Mouse (Mus musculus) liver, embryonic 14.5 days (tissue): ENCODE results near the gene Rspo4. TPM values are rescaled to one million over a fixed set of nuclear protein-coding genes. Genes with fewer than 3 reads are reported as not detected.

Experiments used
- ATAC-seq: fragments of 200-750 bp; cut with Nextera tagmentation; 2 replicates; pipeline ENCODE4 v1.8.0; 2017; ENCODE audit warnings: moderate number of reproducible peaks, mild to moderate bottlenecking, moderate library complexity; ENCODE audit not compliant: insufficient read depth
- DNase-seq, 3 experiments: peaks; one replicate each; pipeline ENCODE4 v3.0.0-alpha.2; 2012 to 2013; ENCODE audit warnings: low read depth in 3 of 3, low spot score in 3 of 3
- H3K27ac ChIP-seq: fragments of 300-500 bp; sonication (generic); 2 replicates; pipeline ENCODE4 v1.5.1; 2014; ENCODE audit warnings: moderate library complexity, mild to moderate bottlenecking, control low read depth, inconsistent platforms
- H3K27me3 ChIP-seq: fragments of 300-500 bp; sonication (generic); 2 replicates; pipeline ENCODE4 v1.6.1; 2014; ENCODE audit warnings: mild to moderate bottlenecking, low read length, moderate library complexity; ENCODE audit not compliant: control insufficient read depth, insufficient read depth
- H3K36me3 ChIP-seq: fragments of 300-500 bp; sonication (generic); replicated peaks from 2 replicates; pipeline ENCODE4 v1.6.1; 2014; ENCODE audit warnings: low read depth; ENCODE audit not compliant: control insufficient read depth, insufficient read depth
- H3K4me1 ChIP-seq, 2 experiments: fragments of 200-500 bp in 1 of 2; fragments of 300-500 bp in 1 of 2; sonication (generic) in 1 of 2; replicated peaks; 2 replicates each; pipeline ENCODE4 v1.6.1; 2012 to 2014; ENCODE audit warnings: antibody characterized with exemption in 1 of 2, inconsistent platforms in 1 of 2, low read length in 1 of 2; ENCODE audit not compliant: control insufficient read depth in 2 of 2, insufficient read depth in 2 of 2
- H3K4me2 ChIP-seq: fragments of 300-500 bp; sonication (generic); 2 replicates; pipeline ENCODE4 v1.6.1; 2014; ENCODE audit warnings: low read depth, mild to moderate bottlenecking, control low read depth, moderate library complexity
- H3K4me3 ChIP-seq, 2 experiments: fragments of 200-500 bp in 1 of 2; fragments of 300-500 bp in 1 of 2; sonication (generic) in 1 of 2; 2 replicates each; pipeline ENCODE4 v1.5.1; 2012 to 2014; ENCODE audit warnings: low read depth in 2 of 2, low read length in 2 of 2, mild to moderate bottlenecking in 2 of 2, control low read depth in 1 of 2, inconsistent platforms in 1 of 2, moderate library complexity in 1 of 2; ENCODE audit not compliant: insufficient read depth in 1 of 2
- H3K9ac ChIP-seq: fragments of 300-500 bp; sonication (generic); replicated peaks from 2 replicates; pipeline ENCODE4 v1.6.1; 2014; ENCODE audit warnings: mild to moderate bottlenecking, control low read depth, moderate library complexity
- H3K9me3 ChIP-seq: fragments of 300-500 bp; sonication (generic); 2 replicates; pipeline ENCODE4 v1.6.1; 2016; ENCODE audit warnings: low read length, mixed read lengths; ENCODE audit not compliant: control insufficient read depth
- CTCF ChIP-seq: IDR thresholded peaks from 2 replicates; pipeline ENCODE4 v1.5.1; 2016; ENCODE audit warnings: antibody characterized with exemption, low read depth, control low read depth
- EP300 ChIP-seq: IDR thresholded peaks from 2 replicates; pipeline ENCODE4 v1.6.1; 2016; ENCODE audit warnings: antibody characterized with exemption, low read depth
- WGBS: fragments of 180-500 bp; shearing (Covaris S2); extraction: QIAGEN DNeasy Blood & Tissue Kit; methylation state at CpG from one replicate; pipeline ENCODE4 v1.1.7; 2014; ENCODE audit not compliant: insufficient replicate concordance; 5-methylcytosine and 5-hydroxymethylcytosine counted together
- polyA plus RNA-seq, 2 experiments: library from polyadenylated mRNA; depleted of rRNA in 1 of 2; stranded (reverse) in 1 of 2; unstranded in 1 of 2; fragments of >200 nt; fragmentation: Nextera tagmentation in 1 of 2; extraction: Ambion mirVana in 1 of 2; gene quantifications; 2 replicates each; pipeline versions ENCODE4 v1.2.1 to v1.2.3; 2012 to 2014

Gene Rspo4
- polyA plus RNA-seq, 2 experiments: not detected

DNA sequence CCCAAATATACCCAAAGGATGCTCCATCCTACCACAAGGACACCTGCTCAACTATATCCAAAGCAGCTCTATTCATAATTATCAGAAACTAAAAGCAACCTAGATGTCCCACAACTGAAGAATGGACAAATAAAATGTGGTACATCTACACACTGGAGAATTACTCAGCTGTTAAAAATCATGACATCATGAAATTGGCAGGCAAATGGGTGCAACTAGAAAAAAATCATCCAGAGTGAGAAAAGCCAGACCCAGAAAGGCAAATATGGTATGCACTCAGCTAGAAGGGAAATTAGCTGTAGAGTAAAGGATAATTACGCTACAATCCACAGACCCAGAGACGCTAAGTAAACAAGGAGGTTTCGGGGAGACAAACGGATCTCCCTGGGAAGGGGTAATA lies 58.1 kb downstream of the Rspo4 start:
- Histone ChIP-seq H3K9me3 (no peaks in the 10 kb centered on the region), H3K4me2 (no peak overlapping the region), H3K27me3 (no peaks in the 10 kb centered on the region), H3K36me3 (no peaks in the 10 kb centered on the region), H3K27ac (no peak overlapping the region), H3K4me3 (no peak overlapping the region), H3K4me1 (no peaks in the 10 kb centered on the region), H3K9ac (no peak overlapping the region)
- DNase-seq (no peak), ATAC-seq (no peak)
- 40% methylated on average over 4 of the region's 4 CpGs for WGBS
- no peak for TF ChIP-seq EP300
- no peak for TF ChIP-seq CTCF

DNA sequence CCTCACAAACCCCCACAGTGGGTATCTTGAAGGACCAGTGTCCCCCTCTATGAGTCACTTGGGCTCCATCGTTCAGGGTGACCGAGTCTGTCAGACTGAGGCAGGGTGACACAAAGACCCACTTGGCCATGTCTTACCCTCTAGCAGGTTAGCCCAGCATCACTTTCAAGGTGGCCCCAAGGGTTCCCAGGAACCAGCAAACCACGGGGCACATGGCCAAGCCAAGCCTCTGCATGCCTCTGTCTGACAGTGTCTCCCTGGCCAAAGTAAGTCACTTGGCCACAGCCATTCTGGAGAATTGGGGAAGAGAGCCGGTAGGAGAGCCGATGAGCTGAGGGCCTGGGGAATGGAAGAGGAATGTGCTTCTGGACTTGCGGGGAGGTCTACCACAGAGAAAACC lies 60.5 kb downstream of the Rspo4 start:
- Histone ChIP-seq H3K36me3 (no peaks in the 10 kb centered on the region), H3K4me1 (no peaks in the 10 kb centered on the region), H3K4me2 (no peak overlapping the region), H3K9me3 (no peaks in the 10 kb centered on the region), H3K9ac (no peak overlapping the region), H3K27ac (no peak overlapping the region), H3K27me3 (no peaks in the 10 kb centered on the region), H3K4me3 (no peak overlapping the region)
- 60% methylated on average over 6 of the region's 6 CpGs for WGBS
- ATAC-seq (no peak), DNase-seq (no peak)
- no peak for TF ChIP-seq CTCF
- TF ChIP-seq EP300: no peak

DNA sequence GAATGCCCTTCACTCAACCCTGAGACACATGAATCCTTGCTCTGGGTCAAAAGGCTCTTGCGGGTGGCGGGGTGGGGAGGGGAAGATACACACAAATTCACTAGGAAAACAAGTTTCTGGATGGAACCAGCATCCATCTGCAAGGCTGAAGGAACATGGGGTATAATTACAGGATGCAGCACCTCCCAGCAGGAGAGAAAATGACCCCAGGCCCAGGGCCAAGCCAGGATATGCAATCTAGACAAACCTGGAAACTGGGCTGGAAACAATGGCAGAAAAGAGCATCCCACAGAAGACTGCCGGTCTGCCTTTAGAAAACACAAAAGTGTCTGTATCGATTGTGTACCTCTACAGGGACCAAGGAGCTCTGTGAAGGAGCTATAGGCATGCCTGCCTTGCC lies 61.2 kb downstream of the Rspo4 start:
- Histone ChIP-seq H3K4me1 (no peaks in the 10 kb centered on the region), H3K4me3 (no peak overlapping the region), H3K4me2 (no peak overlapping the region), H3K27ac (no peak overlapping the region), H3K9me3 (no peaks in the 10 kb centered on the region), H3K27me3 (no peaks in the 10 kb centered on the region), H3K36me3 (no peaks in the 10 kb centered on the region), H3K9ac (no peak overlapping the region)
- 61% methylated on average over 4 of the region's 4 CpGs for WGBS
- DNase-seq (no peak), ATAC-seq (no peak)
- TF ChIP-seq CTCF (no peak), EP300 (no peak)

DNA sequence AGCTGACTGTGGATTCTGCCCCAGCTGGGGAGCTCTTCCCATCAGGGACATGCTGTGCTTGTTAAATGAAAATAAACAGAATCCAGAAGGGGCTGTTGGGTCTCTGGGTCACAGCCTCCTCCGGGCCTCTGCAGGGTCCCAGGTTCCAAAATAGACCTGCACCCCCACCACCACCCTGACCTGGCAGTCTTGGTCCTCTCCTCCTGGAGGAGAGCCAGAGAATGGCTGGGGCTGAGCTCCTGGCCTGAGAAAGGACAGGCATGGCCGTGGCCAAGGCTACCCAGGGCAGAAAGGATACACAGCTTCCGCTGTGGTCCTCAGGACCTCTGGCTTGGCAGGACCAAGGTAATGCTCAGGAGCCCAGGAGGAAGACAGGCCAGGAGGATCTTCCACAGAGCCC lies 61.9 kb downstream of the Rspo4 start:
- Histone ChIP-seq H3K9me3 (no peaks in the 10 kb centered on the region), H3K4me3 (no peak overlapping the region), H3K4me1 (no peaks in the 10 kb centered on the region), H3K4me2 (no peak overlapping the region), H3K27ac (no peak overlapping the region), H3K9ac (no peak overlapping the region), H3K27me3 (no peaks in the 10 kb centered on the region), H3K36me3 (no peaks in the 10 kb centered on the region)
- 44% methylated on average over 3 of the region's 3 CpGs for WGBS
- TF ChIP-seq CTCF (no peak), EP300 (no peak)
- ATAC-seq (no peak), DNase-seq (no peak)

DNA sequence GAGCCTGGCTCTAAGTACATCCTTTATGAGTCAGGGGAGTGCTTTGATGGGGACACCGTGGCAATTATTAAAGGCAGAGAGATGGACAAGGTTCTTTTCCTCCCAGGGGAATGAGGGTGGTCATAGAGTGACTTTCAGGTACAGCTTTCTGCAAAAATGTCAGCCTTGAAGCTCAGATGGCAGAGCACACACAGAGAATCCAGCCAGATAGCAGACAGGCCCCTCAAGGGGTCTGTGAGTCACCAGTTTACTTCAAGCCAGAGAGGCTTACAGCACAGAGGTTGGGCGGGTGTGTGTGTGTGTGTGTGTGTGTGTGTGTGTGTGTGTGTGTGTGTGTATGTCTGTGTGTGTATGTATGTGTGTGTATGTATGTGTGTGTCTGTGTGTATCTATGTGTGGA lies 64.3 kb downstream of the Rspo4 start:
- H3K4me3 ChIP-seq: no peak overlapping the region
- no peaks in the 10 kb centered on the region for H3K27me3 ChIP-seq
- H3K9ac ChIP-seq: no peak overlapping the region
- WGBS: 43% methylated on average over 2 of the region's 2 CpGs
- H3K27ac ChIP-seq: no peak overlapping the region
- ATAC-seq (no peak), DNase-seq (no peak)
- TF ChIP-seq EP300: no peak
- TF ChIP-seq CTCF: no peak
- H3K36me3 ChIP-seq: no peaks in the 10 kb centered on the region
- no peaks in the 10 kb centered on the region for H3K4me1 ChIP-seq
- no peaks in the 10 kb centered on the region for H3K9me3 ChIP-seq
- H3K4me2 ChIP-seq: no peak overlapping the region
